Mouse (Mus musculus): ENCODE measurements around the gene Appbp2.

DNA sequence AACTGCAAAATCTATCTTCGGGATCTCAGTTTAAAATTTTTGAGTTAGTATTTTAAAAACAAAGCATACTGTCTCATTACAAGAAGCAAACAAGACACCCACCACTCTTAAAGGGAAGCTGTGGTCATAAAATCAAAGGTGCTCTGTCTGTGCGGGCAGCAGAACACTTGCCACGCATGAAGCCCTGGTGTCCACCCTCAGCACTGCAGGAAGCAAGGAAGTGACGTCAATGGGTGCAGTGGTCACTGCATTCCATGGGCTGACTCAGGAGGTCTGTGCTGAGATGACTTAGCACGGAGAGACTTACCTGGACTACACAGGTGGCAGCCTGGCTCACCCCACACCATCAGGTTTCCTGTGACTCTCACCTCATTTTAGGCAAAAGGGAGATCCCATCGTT is 57.2 kb downstream of the Appbp2 start:
- TF ChIP-seq CTCF (IDR thresholded peaks at IDR 0.05; ENCODE audit: low read depth, low read length) (no peak), POLR2A (IDR thresholded peaks at IDR 0.05; ENCODE audit: borderline replicate concordance, low read depth, low read length) (no peak)
